Mouse (Mus musculus) cerebellum, adult 2 months (tissue): ENCODE results near the gene Notch1. TPM values are rescaled to one million over a fixed set of nuclear protein-coding genes. Genes with fewer than 3 reads are reported as not detected.
A peak's percentile ranks its signal among the peaks of the same experiment; 100 is the strongest.

Source experiments
- DNase-seq, 2 experiments: peaks; one replicate each; pipeline ENCODE4 v3.0.0; 2021
- H3K27ac ChIP-seq: fragments of 200-500 bp; 2 replicates; pipeline ENCODE4 v1.5.1; 2012; ENCODE audit warnings: low read length, control low read depth, inconsistent platforms; ENCODE audit not compliant: insufficient read depth
- H3K27me3 ChIP-seq: fragments of 200-500 bp; 2 replicates; pipeline ENCODE4 v1.6.1; 2012; ENCODE audit warnings: inconsistent platforms, mild to moderate bottlenecking, low read length, moderate library complexity; ENCODE audit not compliant: control insufficient read depth, insufficient read depth
- H3K4me1 ChIP-seq: fragments of 200-500 bp; 2 replicates; pipeline ENCODE4 v1.6.1; 2011; ENCODE audit warnings: low read length; ENCODE audit not compliant: control insufficient read depth, insufficient read depth
- H3K4me3 ChIP-seq: fragments of 200-500 bp; replicated peaks from 2 replicates; pipeline ENCODE3; 2011; ENCODE audit warnings: mild to moderate bottlenecking, low read depth, low read length, control low read depth; ENCODE audit not compliant: insufficient read depth
- CTCF ChIP-seq: fragments of 200-500 bp; IDR thresholded peaks from 2 replicates; pipeline ENCODE4 v1.5.1; 2011; ENCODE audit warnings: low read depth, mild to moderate bottlenecking, control low read depth, low read length, moderate library complexity, borderline replicate concordance; ENCODE audit not compliant: insufficient read depth
- POLR2A ChIP-seq: fragments of 200-500 bp; IDR thresholded peaks from 2 replicates; pipeline ENCODE4 v1.6.1; 2011; ENCODE audit warnings: low read length, control low read depth, borderline replicate concordance; ENCODE audit not compliant: insufficient read depth
- WGBS: fragments of 180-500 bp; shearing (Covaris S2); methylation state at CpG from one replicate; pipeline ENCODE4 v1.1.7; 2018; 5-methylcytosine and 5-hydroxymethylcytosine counted together
- polyA plus RNA-seq: library from polyadenylated mRNA; depleted of rRNA; stranded (reverse); fragments of >200 nt; gene quantifications from 2 replicates; pipeline ENCODE4 v1.2.3, GENCODE M21; 2012

Gene Notch1
- polyA plus RNA-seq, 1 experiment: 10.5 TPM

GRCm38 (mm10) chr2:26446671-26447070 is 69.8 kb downstream of the Notch1 start:
- TF ChIP-seq POLR2A (no peak), CTCF (no peak)
- Histone ChIP-seq H3K27ac (no peak overlapping the region), H3K4me1 (peaks cover 12% of the 10 kb centered on the region), H3K27me3 (no peaks in the 10 kb centered on the region), H3K4me3 (peak overlapping the region; percentile 31)
- WGBS: 34% methylated on average over 4 of the region's 4 CpGs
- no peak for DNase-seq

DNA sequence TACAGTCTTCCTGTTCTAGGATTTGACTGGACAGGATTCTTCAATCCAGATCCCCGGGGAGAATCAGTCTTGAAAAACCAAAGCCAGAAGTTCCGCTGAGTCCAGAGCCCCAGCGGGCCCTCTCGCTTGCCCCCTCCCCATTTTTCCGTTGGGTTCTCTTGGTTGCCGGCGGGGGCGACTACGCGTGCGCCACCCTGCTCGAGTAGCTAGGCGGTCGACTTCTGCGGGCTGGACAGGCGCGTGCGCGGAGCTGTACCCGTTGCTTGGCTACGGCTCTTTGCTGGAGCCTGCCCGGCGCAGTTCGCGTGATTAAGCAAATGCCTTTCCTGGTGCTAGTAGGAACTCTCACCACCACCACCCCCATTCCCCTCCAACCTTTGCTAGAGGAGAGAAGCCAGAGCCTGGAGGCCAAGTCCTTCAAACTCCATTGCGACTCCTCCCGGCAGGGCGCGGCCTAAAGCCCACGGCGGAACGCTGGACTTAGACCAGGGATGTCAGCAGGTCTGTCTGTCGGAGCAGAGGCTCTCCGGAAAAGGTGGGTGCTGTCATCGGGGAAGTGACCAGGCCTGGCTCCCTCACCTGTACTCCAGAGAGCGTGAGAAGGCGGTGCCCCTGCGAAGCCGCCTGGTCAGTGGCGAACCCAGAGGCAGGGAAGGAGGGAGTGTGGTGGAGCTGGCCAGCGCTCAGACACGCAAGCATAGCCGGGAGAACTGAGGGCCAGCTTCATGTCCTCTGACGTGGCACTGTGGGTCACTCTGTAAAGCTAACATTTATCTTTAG is 70.6 kb downstream of the Notch1 start:
- under 1% methylated on average over 44 of the region's 44 CpGs for WGBS
- DNase-seq: peak in 1 of 2 experiments; percentile 94
- H3K27ac ChIP-seq: peak overlapping the region; percentile 1; the same call in 1 of the 2 replicates
- H3K27me3 ChIP-seq: no peaks in the 10 kb centered on the region
- peaks cover 12% of the 10 kb centered on the region for H3K4me1 ChIP-seq
- peak overlapping the region; percentile 76 for H3K4me3 ChIP-seq
- TF ChIP-seq POLR2A (no peak; the same call in 1 of the 2 replicates), CTCF (no peak)

DNA sequence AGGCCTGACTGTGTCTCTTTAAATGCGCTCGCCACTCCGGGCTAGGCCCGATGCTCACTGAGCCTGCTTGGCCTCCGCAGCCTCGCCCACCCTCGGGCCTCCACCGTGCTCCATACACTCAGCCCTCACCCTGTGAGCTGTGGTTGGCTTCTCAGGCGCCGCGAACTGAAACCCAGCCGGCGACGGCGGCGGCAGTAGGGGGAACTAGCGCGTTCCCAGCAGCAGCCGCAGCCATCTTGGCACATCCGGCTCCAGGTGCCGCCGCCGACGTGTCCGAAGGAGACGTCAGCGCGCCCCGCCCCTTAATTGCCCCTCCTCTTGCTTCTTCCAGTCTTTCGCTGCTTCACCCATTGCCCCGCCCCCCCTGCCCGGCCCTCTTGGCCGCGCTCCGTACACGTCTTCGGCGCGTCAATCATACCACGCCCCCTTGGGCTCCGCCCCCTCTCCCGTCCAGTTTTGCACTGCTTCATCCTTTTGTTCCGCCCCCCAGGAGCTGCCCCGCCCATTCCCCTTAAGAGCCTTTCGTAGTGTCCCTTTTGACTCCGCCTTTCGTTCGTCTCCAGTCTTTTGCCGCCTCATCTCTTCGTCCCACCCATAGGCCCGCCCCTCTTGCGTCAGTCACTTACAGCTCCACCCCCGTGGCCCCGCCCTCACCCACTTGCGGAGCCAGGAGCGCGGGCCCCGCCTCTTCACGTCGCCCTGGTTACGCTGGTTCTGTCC is 71.4 kb downstream of the Notch1 start, which contains the start of gene Sec16a:
TSS of gene Sec16a (minus strand) at position 271 of the 720 bp plus-strand sequence.
- 1% methylated on average over 61 of the region's 61 CpGs for WGBS

DNA sequence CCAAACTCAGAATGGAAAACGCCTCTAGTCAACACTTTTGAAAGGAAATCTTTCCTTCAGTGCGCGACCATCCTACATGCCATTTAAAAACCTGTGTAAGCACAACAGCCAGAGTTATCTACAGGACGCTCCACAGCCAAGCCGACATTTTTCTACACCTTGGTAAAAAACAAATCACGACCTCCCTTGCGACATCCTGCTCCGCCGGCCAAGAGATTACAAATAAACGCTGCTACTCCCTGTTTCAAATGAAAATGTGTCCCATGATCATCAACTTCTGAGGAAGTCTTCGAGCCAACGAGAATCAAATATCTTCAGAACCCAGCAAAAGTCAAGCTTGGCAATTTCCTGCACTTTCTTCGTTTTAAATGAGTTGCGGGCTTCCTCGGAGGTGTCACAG is 72.1 kb downstream of the Notch1 start:
- Histone ChIP-seq H3K4me1 (peaks cover 6% of the 10 kb centered on the region), H3K27me3 (no peaks in the 10 kb centered on the region), H3K27ac (peak overlapping the region; percentile 72; the same call in 1 of the 2 replicates), H3K4me3 (peak overlapping the region; percentile 75)
- 5% methylated on average over 15 of the region's 15 CpGs for WGBS
- no peak for DNase-seq
- TF ChIP-seq POLR2A: no peak
- no peak for TF ChIP-seq CTCF

More for the DNA sequence above, 71.4 kb downstream of the Notch1 start, which contains the start of gene Sec16a:
- no peak for TF ChIP-seq CTCF
- peak; percentile 88 for TF ChIP-seq POLR2A
- Histone ChIP-seq H3K4me3 (peak within 1 kb of the TSS; percentile 76), H3K27ac (peak within 1 kb of the TSS; percentile 72), H3K4me1 (peaks cover 12% of the 10 kb centered on the region), H3K27me3 (no peaks in the 10 kb centered on the region)
- peak; percentile 100 for DNase-seq

DNA sequence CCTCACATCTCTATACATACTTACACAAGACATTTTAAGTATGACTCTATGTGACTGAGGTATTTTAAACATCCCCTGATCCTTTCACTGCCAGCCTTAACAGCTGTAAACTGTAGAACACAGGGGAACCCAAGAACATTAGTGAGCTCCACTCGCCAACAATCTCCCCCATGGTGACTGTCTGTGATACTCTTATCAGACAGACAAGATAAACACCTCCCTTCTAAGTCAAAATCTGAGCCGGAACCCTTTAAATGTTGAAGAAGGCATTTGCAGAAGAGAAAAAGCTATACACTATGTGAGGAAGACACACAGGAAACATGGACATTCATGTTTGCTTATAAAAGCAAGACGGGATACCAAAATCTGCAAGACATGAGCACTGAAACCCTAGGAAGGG is 72.6 kb downstream of the Notch1 start:
- DNase-seq: no peak
- Histone ChIP-seq H3K27me3 (no peaks in the 10 kb centered on the region), H3K4me1 (peaks cover 6% of the 10 kb centered on the region), H3K27ac (no peak overlapping the region), H3K4me3 (peak overlapping the region; percentile 75)
- TF ChIP-seq POLR2A: no peak
- 37% methylated on average over 3 of the region's 3 CpGs for WGBS

DNA sequence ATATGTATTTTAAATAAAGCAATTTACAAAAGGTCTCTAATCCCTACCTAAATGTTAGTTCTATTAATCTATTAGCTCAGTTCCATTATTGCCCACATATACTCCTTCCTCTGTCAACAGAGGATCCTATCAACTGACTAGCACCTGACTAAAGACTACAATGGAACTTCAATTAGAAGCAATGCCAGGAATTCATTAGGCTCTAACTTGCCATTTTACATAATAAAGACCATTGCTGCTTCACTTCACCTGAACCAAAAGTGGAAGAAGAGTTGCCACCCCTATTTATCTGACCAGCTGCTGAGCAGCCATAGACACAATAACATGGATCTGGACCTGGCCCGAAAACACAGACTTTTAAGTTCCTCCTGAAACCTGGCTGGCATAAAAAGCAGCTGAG is 73.6 kb downstream of the Notch1 start:
- Histone ChIP-seq H3K27me3 (no peaks in the 10 kb centered on the region), H3K4me3 (no peak overlapping the region), H3K27ac (no peak overlapping the region), H3K4me1 (peaks cover 6% of the 10 kb centered on the region)
- DNase-seq: no peak
- TF ChIP-seq POLR2A: no peak
- no peak for TF ChIP-seq CTCF
- WGBS: 81% methylated on average over 1 of the region's 1 CpGs

DNA sequence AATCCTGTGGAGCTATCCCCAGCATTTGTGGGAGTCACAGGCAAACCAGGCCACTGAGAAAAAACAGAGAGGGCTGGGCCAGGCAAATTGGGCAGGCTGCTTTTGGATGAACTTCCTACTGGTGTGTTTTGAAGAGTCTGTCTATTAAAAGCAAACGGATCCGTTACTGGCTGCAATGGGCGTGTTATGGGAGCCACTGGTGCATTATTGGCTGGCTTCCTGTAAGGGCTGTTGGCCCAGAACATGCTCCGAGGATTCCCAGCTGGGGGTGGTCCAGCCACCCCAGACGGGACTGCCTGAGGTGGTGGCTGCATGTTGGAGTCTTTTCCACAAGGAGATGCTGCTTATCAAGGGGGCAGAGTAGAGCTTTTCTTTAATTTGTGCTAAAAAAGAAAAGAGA is 74.8 kb downstream of the Notch1 start:
- Histone ChIP-seq H3K4me3 (no peak overlapping the region), H3K27me3 (no peaks in the 10 kb centered on the region), H3K4me1 (peaks cover 5% of the 10 kb centered on the region), H3K27ac (no peak overlapping the region)
- TF ChIP-seq CTCF: no peak
- no peak for TF ChIP-seq POLR2A
- WGBS: 3% methylated on average over 5 of the region's 5 CpGs
- DNase-seq: no peak
